Mouse (Mus musculus) olfactory bulb, adult 2 months (tissue): Measurements from ENCODE around the gene G3bp1. TPM values are rescaled to one million over a fixed set of nuclear protein-coding genes. Genes with fewer than 3 reads are reported as not detected.

ENCODE experiments used
- H3K27ac ChIP-seq: fragments of 200-500 bp; 2 replicates; pipeline ENCODE4 v1.5.1; 2012; ENCODE audit warnings: low read depth, low read length; ENCODE audit not compliant: insufficient read depth
- H3K4me1 ChIP-seq: fragments of 200-500 bp; 2 replicates; pipeline ENCODE4 v1.6.1; 2012; ENCODE audit warnings: low read length; ENCODE audit not compliant: control insufficient read depth, insufficient read depth
- H3K4me3 ChIP-seq: fragments of 200-500 bp; 2 replicates; pipeline ENCODE4 v1.5.1; 2012; ENCODE audit warnings: mild to moderate bottlenecking, low read depth, low read length, moderate library complexity; ENCODE audit not compliant: insufficient read depth
- CTCF ChIP-seq: fragments of 200-500 bp; IDR thresholded peaks from 2 replicates; pipeline ENCODE4 v1.5.1; 2012; ENCODE audit warnings: low read depth, mild to moderate bottlenecking, low read length, moderate library complexity; ENCODE audit not compliant: insufficient read depth
- POLR2A ChIP-seq: fragments of 200-500 bp; IDR thresholded peaks from 2 replicates; pipeline ENCODE4 v1.6.1; 2012; ENCODE audit warnings: mild to moderate bottlenecking, low read depth, low read length, moderate library complexity; ENCODE audit not compliant: insufficient read depth
- WGBS: fragments of 180-500 bp; shearing (Covaris S2); methylation state at CpG from one replicate; pipeline ENCODE4 v1.1.7; 2018; 5-methylcytosine and 5-hydroxymethylcytosine counted together
- polyA plus RNA-seq: library from polyadenylated mRNA; stranded (reverse); fragments of >200 nt; gene quantifications from 2 replicates; pipeline ENCODE4 v1.2.4, GENCODE M21; 2012; ENCODE audit warnings: low replicate concordance; ENCODE audit not compliant: missing spikeins, insufficient read depth, insufficient read length

G3bp1 gene
- 68.2 and 75.3 TPM in 2 replicates for polyA plus RNA-seq

GRCm38 (mm10) chr11:55469048-55469843, at the start of gene G3bp1:
Gene G3bp1, plus strand, starts transcription at chr11:55469685.
- peak within 1 kb of the TSS; percentile 68 for H3K4me3 ChIP-seq
- H3K27ac ChIP-seq = peak within 1 kb of the TSS; percentile 89
- no peak for TF ChIP-seq CTCF
- peak; percentile 98 for TF ChIP-seq POLR2A
- WGBS = 1% methylated on average over 57 of the region's 57 CpGs
- peaks cover 10% of the 10 kb centered on the region; the same call in 1 of the 2 replicates for H3K4me1 ChIP-seq

- no peak within 1 kb of the TSS for H3K4me3 ChIP-seq
- 96% methylated on average over 1 of the region's 1 CpGs for WGBS
- H3K4me1 ChIP-seq = peaks cover 10% of the 10 kb centered on the region
- TF ChIP-seq POLR2A (no peak), CTCF (no peak)
- no peak within 1 kb of the TSS; the same call in 1 of the 2 replicates for H3K27ac ChIP-seq
Observed at GRCm38 (mm10) chr11:55422978-55423377, 46.5 kb upstream of the G3bp1 start, which contains the start of gene Sparc. Gene Sparc, minus strand, starts transcription at chr11:55423183.

- no peak overlapping the region; the same call in 1 of the 2 replicates for H3K27ac ChIP-seq
Observed at GRCm38 (mm10) chr11:55423756-55424155, 45.7 kb upstream of the G3bp1 start.

GRCm38 (mm10) chr11:55424746-55425360, 44.6 kb upstream of the G3bp1 start:
- H3K4me1 ChIP-seq = peaks cover 8% of the 10 kb centered on the region
- TF ChIP-seq CTCF = no peak
- TF ChIP-seq POLR2A = no peak
- no peak overlapping the region for H3K4me3 ChIP-seq
- 73% methylated on average over 8 of the region's 8 CpGs for WGBS
- no peak overlapping the region for H3K27ac ChIP-seq

More at GRCm38 (mm10) chr11:55423756-55424155, 45.7 kb upstream of the G3bp1 start:
- TF ChIP-seq CTCF = no peak
- TF ChIP-seq POLR2A = no peak
- peaks cover 14% of the 10 kb centered on the region for H3K4me1 ChIP-seq
- WGBS = 52% methylated on average over 4 of the region's 4 CpGs
- H3K4me3 ChIP-seq = no peak overlapping the region

GRCm38 (mm10) chr11:55428186-55429012, 41.1 kb upstream of the G3bp1 start:
- no peak overlapping the region for H3K27ac ChIP-seq
- no peak overlapping the region for H3K4me3 ChIP-seq
- H3K4me1 ChIP-seq = peaks cover 4% of the 10 kb centered on the region
- TF ChIP-seq POLR2A (no peak), CTCF (no peak)
- 46% methylated on average over 16 of the region's 16 CpGs for WGBS

GRCm38 (mm10) chr11:55429973-55430372, 39.5 kb upstream of the G3bp1 start:
- no peak overlapping the region for H3K4me3 ChIP-seq
- no peak for TF ChIP-seq POLR2A
- no peak for TF ChIP-seq CTCF
- WGBS = 95% methylated on average over 2 of the region's 2 CpGs
- no peak overlapping the region for H3K27ac ChIP-seq
- peaks cover 4% of the 10 kb centered on the region for H3K4me1 ChIP-seq

GRCm38 (mm10) chr11:55432981-55433380, 36.5 kb upstream of the G3bp1 start:
- Histone ChIP-seq H3K4me1 (peaks cover 3% of the 10 kb centered on the region), H3K4me3 (no peak overlapping the region), H3K27ac (no peak overlapping the region)
- TF ChIP-seq POLR2A (no peak), CTCF (no peak)
- WGBS = 51% methylated on average over 3 of the region's 3 CpGs

GRCm38 (mm10) chr11:55436089-55436488, 33.4 kb upstream of the G3bp1 start:
- Histone ChIP-seq H3K4me3 (no peak overlapping the region), H3K27ac (no peak overlapping the region), H3K4me1 (no peaks in the 10 kb centered on the region)
- TF ChIP-seq CTCF = no peak
- TF ChIP-seq POLR2A = no peak
- WGBS = 93% methylated on average over 6 of the region's 6 CpGs

GRCm38 (mm10) chr11:55438031-55438430, 31.5 kb upstream of the G3bp1 start:
- TF ChIP-seq CTCF = no peak
- no peak for TF ChIP-seq POLR2A
- no peak overlapping the region for H3K27ac ChIP-seq
- H3K4me1 ChIP-seq = no peaks in the 10 kb centered on the region
- WGBS = 52% methylated on average over 4 of the region's 4 CpGs
- H3K4me3 ChIP-seq = no peak overlapping the region
